Mouse (Mus musculus) adrenal gland, adult (tissue): ENCODE results near the gene Poln.

Experiments
- DNase-seq, 2 experiments: peaks; one replicate each; pipeline ENCODE4 v3.0.0; 2022 to 2023; ENCODE audit warnings: low spot score in 1 of 2; ENCODE audit not compliant: inconsistent age in 2 of 2

The Poln gene

DNA sequence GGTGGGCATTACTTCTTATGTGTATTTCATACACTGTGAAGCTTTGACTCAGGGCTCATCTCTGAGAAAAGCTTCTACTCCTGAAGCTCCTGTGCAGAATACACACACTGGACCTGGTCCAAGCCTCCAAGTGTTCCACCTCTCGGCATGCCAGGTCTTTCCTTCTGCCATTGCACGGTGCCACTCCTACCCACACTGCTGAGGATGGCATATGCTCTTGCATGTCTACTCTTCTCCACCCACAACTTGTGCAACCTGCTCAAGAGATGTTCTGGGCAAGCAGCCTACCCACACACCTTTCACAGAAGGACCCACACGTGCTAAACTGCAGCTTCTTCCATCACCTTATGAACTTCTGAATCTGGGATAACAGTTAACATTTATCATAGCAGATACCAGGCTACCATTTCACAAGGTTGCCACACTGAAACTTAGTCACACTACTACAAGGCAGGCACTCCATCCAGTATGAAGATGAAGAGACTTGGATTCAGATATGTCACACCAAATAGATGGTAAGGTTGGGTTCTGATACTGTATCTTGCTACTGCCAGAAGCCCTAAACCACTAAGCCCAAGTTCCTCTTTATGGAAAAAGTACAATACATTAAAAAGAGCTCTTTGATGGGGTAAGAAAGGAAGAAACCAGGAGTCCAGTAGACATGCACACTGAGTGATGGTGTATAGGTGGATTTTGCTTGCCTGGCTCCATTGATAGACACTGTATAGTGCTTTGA lies 50.0 kb downstream of the Poln start:
- no peak for DNase-seq

DNA sequence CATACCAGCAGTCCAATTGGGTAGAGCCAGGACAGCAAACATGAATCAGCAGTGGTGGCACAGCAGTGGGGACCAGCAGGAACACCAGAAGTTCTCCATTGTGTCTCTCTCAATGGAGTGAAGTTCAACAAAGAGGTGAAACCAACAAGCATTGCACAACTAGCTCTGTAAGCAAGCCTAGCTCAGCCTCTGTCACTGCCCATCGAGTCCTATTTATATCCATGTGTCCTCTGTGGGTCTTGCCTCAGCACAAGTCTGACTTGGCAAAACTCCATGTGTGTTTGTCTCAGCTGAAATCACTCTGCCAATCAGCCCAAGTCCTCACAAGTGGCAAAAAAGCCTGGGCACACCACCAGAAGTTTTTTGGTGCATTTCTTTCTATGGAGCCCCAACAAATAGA lies 63.6 kb downstream of the Poln start:
- DNase-seq: peak; percentile 4 to 65

DNA sequence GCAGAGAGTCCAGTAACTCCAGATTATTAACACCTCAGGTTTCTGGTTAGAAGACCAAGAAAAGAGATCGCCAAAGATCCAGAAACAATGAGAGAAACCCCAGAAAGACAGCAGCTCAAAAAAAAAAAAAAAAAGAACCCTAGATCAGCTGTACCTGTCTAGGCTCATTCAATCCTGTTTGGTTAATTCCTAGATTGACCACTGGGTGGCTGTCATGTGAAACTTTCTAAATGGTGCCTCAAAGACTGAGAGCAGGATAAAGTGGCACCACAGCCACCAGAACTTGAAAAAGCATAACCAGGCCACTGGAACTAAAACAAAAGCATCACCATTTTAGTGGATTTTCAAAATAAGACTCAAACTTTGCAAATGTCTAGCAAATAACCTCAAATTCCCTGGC lies 71.9 kb downstream of the Poln start:
- peak; percentile 10 to 81 for DNase-seq

DNA sequence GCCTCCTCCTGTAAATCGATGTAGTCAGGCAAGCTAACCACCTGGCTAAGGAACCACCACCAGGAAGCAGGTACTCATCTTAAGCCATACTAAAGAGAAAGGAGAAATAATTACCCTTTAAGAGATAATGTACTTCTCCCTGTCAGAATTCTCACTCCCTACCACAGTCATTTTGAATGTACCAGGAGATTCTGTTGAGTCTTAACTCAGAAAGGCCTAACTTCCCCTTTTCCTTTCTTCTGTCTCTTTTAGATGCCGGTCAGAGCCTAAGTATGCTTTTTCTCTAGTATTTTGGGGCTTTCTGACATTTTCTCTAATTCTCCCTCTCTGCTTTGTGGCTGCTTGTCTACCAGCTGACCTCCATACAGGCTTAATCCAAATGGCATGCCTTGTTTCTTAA lies 76.2 kb downstream of the Poln start:
- DNase-seq: no peak

DNA sequence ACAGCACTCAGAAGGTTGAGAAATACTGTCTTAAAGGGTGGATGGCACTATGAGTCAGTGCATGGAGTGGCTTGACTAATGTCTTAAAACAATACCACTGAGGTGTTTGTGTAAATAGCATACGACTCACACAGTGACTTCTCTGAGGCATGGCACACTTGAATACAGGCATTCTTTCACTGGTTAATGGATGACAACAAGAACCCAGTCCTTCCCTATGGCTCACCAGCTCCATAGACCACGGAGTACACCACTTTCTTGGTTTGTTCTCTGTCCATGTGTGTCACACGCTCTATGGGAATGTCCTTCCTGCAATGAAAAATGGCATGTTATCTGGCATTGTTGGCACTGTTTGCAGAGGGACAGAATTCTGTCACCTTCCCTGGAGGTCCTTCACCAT lies 136.7 kb downstream of the Poln start:
- peak in 1 of 2 experiments; percentile 56 for DNase-seq

DNA sequence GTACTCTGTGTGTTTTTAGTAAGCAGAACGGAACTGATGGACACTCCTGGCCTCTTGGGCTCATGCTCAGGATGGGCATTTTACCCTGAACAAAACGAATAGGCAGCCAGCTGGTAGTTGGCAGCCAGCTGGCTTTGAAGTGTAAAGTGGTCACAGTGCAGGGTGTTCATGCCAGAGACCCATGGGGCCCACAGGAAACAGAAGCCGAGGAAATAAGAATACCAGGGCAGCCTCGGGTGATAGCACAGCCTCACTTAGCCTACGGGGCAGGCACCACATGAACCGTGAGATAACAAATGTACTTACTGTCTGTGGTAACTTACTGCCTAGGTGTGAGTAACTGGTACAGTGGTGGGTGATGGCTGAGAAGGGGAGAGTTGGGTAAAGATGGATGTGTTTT lies 138.2 kb downstream of the Poln start:
- no peak for DNase-seq

DNA sequence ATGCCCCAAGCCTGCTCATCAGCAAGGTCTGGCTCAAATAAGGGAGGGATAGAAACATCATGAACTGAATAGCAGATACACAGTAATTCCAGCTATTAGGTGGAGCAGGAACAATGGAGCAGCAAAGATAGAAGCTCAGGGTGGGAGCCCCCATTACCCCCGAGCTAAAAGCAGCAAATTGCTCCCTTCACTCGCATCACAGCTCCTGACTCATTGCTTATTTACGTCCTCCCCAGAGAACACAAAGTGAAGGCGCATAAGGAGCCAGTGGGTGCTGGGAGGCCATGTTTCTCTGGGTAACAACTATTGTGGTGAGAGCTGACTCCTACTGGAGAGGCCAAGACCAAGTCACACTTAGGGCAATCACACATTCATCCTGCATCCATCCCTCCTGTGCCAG lies 139.1 kb downstream of the Poln start:
- no peak for DNase-seq

DNA sequence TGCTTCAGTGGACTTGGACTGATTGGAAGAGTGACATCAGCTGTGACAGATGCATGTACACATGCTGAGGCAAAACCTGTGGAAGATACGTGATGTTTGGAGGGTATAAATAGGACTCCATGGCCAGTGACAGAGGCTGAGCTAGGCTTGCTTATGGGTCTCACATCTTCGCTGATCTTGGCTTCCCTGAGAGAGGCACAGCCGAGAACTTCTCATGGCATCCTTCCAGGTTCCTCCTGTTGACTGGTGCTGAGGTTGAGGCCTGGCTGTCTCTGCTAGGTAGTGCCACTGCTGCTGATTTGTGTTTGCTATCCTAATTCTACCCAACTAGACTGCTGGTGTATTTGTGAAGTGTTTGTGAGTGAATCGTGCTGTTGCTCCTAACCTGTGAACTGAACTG lies 150.3 kb downstream of the Poln start:
- DNase-seq: no peak

DNA sequence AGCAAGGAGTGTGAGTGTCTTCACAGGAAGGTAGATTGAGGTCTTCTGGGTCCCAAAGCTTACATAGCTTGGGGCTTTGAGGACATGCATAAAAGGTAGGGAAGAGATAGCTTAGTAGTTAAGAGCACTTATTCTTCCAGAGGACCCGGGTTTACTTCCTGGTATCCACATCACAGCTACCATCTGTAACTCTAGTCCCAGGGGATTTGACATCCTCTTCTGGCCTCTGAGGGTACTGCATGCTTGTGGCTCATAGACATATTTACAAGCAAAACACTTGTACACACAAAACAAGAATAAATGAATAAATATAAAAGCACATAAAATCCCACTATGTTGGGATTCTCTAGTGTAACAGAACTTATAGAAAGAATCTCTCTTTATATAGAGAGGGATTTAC lies 154.6 kb downstream of the Poln start:
- DNase-seq: no peak

DNA sequence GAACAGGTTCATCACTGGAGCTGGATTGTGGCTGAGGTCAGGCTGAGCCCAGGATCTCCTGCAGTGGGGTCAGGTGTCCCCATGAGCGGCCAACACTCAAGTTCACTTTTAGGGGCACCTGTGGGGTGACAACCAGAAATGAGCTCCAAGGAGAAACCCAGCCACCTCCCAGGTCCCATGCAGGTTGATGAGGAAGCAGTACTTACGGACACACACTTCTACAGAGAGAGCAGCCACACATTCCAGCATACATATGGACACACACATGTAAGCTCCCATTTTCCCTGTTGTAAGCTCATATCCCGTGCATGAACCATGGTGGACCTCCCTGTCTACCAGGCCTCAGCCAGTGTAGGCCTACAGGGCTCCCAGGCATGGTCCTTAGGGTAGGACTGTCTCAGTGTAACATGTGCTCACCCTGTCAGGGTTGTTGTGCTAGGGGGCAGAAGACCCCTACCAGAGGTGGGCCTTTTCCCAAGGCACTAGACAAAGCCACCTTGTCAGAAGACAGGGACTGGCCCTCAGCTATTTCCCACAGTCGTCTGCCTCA lies 161.8 kb downstream of the Poln start:
- DNase-seq: no peak

DNA sequence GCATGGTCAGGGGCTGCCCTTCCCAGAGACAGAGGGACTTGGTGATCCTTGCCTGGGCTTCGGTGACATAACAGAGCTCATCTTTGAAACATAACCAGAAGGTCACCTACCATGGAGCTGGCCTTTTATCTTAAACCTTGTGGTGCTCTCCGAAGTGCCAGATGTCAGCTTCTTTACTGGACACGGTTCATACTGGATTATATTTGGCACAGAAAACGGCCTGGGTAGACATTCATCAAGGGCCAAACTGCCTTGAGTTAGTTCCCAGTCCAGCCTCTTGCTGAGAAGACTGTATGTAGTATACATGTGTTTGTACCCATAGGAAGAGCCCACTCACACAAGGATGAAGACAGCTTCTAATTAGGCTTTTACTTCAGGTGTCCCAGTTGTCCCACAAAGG lies 162.4 kb downstream of the Poln start:
- DNase-seq: no peak

DNA sequence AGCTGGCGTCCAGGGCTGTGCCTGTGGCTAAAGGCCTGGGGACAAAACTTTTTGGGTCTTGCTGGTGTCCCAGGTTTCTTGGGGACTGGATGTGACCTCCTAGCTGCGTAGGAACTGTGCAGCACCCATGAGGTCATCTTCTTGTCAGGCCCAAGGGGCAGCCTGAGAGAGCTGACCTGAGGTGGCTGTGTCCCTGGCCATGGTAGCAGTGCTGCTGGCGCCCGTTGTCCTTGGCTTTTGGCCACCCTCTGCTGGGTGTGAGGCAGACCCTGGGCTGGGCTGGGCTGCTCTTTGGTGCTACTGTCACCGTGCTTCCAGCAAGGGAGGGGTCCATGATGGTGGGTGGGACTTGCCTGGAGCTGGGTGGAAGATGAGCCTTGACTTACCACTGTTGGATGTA lies 164.6 kb downstream of the Poln start:
- peak in 1 of 2 experiments; percentile 49 for DNase-seq

DNA sequence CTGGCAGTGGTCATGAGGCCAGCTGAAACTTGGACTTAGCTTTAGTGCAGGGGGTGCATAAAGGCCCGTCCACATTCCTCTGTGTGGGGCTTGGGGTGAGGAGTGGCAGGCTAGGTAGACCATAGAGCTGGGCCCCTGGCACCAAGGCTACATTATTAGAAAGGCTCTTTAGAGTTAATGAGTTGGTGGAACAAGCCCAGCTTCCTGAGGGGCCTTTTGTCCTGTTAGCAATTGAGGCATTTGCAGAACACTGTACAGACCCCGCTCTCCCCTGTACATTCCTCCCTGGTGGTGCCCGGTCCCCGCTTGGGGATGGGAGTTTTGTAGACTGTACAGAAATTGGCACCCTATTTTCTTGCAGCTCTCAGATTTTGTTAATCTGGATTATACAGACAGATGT lies 166.6 kb downstream of the Poln start:
- DNase-seq: no peak

DNA sequence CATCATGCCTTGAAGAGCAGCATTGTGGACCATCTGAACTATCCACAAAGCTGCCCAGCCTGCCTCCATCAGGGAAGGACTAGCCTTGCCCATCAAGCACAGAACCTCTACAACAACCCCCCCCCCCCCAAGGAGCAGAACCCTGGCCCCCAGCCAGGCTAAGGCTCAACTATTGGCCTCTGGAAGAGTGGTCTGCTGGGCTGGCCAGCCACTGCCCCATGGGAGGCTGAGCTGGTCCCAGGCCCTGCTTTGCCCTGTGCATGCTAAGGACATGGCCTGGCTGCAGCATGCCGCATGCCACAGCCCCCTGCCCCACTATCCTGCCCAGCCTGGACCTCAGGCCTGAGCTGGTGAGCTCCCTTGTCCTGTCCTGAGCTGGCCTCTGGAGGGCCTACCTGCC lies 167.8 kb downstream of the Poln start:
- no peak for DNase-seq

DNA sequence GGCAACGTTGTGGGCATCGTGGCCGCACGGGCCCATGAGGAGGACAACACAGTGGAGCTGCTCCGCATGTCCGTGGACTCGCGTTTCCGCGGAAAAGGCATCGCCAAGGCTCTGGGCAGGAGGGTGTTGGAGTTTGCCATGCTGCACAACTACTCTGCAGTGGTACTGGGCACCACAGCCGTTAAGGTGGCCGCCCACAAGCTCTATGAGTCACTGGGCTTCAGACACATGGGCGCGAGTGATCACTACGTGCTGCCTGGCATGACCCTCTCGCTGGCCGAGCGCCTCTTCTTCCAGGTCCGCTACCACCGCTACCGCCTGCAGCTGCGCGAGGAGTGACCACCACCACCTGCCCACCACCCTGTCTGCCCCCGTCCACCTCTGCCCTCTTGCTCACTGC lies 168.4 kb downstream of the Poln start:
- DNase-seq: no peak

DNA sequence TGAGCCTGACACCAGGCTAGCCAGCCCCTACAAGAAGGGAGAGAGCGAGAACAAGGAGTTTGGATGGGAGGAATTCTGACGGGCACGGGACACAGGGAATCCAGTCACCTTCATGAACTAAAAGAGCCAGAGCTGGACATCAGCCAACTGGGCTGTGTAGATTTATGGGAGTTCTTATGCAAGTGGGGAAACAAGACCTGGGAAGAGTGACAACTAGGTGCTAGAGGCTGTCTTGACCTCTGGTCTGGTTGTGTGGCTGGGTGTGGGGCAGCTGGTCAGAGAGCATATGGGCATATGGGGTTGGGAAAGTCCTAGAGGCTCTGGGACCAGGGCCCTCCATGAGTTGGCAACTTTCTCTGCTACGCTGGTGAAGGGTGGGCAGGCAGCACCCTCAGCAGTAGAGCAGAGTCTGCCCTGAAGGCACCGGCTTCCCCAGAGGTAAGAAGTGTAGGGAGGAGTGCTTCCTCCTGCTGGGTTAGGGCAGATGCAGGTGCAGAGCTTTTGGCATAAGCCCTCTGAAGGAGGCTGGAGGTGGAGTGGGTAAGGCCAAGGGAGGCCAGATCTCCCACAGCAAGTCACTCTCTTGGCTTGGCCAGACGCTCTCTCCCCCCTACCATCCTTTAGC lies 169.7 kb downstream of the Poln start:
- DNase-seq: peak; percentile 23 to 79

DNA sequence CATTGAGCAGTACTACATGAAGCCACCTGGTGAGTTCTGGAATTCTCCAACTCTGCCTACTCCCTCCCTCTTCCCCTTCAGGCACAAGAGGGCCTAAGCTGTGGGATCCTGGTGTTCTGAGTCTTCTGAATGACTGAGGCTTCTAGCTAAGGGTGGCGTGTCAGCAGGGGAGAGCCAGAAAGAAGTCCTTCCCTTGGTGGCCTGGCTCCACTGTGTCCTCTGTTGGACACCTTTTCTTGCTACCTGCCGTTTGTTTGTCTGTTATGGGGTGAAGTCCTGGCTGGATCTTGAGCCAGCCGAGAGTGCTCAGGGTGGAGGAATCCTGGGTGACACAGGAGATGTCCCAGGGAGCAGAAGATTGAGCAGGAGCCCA lies 170.8 kb downstream of the Poln start:
- DNase-seq: no peak

DNA sequence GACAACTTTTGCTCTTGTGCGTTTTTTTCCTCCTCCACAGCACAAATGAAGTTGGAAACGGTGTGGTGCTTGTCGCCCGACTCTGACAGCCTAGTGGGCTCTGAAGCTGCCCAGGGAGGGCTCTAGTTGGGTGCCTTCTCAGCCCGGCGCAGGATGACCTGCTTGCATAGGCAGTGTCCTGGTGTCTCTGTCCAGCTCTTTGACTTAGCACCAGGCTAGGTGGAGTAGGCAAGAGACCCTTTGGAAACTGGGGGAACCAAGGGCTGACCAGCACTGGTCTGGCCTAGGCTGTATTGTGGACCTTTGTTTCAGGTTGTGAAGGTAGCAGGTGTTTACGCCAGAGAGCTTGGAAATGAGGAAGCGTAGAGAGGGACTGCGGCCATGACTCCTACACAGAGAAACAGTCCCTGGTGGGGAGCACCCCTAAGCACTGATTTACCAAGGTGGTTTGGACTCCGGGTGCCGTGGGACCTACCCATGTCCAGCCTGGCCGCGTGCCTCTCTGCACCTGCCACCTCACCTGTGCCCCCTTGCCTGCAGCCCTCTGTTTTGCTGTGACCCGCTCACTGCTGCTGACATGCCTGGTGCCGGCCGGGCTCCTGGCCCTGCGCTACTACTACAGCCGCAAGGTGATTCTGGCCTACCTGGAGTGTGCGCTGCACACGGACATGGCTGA lies 171.3 kb downstream of the Poln start:
- DNase-seq: no peak

DNA sequence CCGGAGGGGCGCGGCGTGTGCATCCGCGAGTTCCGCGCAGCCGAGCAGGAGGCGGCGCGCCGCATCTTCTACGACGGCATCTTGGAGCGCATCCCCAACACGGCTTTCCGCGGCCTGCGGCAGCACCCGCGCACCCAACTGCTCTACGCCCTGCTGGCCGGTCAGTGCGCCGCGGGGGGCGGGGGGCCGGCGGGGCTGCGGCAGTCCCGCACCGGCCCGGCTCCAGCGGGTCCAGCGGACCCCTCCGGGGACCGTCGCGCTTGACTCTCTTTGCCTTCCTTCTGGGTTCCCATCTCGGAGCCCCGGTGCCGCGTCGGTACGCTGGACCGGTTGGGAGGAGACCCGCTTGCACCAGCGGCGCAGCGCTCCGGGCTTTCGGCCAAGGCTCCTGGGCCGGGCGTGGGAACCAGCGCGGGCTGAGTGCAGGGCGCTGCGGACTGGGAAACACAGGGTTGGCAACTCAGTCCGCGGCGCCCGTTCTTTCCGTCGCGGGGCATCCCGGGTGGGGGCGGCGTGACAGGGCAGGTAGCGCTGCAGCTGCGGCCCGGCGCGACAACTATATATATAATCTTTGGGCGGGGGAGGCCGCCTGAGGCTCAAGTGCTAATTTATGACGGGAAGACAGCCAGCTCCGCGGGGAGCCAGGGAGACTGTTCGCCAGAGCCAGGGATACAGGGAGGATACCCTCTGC lies 172.1 kb downstream of the Poln start:
- DNase-seq: peak; percentile 59 to 84

DNA sequence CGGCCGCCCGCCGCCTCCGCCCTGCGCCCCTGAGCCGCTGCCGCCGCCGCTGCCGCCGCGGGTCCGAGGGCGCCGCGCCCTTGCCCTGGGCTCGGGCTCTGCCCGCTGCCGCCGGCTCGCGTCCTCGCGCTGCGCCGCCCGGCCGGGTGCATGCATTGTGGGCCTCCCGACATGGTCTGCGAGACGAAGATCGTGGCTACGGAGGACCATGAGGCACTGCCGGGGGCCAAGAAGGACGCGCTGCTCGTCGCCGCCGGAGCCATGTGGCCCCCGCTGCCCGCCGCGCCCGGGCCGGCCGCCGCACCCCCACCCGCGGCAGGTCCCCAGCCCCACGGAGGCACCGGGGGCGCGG lies 172.6 kb downstream of the Poln start:
- no peak for DNase-seq

DNA sequence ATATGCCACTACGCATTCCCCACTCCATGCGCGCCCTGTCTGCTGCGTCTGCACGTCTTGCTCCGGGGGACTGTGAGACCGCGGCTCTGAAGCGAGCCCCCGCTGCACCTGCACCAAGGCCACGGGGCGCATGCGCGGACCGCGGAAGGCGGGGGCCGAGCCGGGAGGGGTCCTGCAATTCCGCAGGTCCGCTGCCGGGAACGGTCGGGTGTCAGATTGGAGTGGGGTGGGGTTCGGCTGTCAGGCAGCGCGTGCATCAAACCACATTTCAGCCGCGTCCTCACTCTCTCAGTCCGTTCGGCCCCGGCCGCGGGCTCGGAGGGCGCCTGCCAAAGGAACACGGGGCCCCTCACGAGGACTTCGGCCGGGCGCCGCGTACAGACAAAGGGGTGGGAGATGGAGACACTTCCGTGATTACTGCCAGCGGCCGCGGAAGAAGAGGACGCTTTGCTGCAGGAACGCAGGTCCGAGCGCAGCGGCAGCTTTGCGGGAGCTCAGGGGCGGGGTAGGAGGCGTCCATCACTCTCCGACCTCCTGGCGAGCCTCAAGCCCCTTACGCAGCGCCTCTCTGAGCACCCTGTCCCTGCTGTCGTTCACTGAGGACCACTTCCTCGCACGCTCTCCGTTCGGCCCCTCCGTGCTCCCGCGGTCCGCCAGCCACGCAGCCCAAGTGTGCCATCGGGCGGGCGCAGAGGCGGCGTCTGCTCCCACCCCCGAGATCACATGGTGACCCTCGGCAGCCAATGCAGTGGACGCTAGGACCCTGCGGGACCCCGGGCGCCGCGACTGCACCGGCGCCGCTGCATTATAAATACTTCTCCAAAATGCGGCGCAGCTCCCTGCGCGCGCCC lies 173.2 kb downstream of the Poln start, which contains the start of gene Nat8l:
TSS of gene Nat8l (plus strand) at position 142 of the 851 bp plus-strand sequence.
- peak; percentile 62 to 69 for DNase-seq
